Mouse (Mus musculus) MEL (cell line): Measurements from ENCODE around the gene Runx3. TPM values are rescaled to one million over a fixed set of nuclear protein-coding genes. Genes with fewer than 3 reads are reported as not detected.

Source experiments
- DNase-seq: peaks from one replicate; pipeline ENCODE4 v3.0.0; 2011; ENCODE audit warnings: low read depth, low spot score
- H3K27ac ChIP-seq: 2 replicates; pipeline ENCODE4 v1.5.1; 2012; ENCODE audit warnings: low read depth, mild to moderate bottlenecking, control low read depth, low read length, moderate library complexity; ENCODE audit not compliant: control insufficient read depth
- H3K27me3 ChIP-seq, 2 experiments: fragments of 150-350 bp in 1 of 2; sonication (generic) in 1 of 2; 2 replicates each; pipeline ENCODE4 v1.6.1; 2012; ENCODE audit warnings: low read length in 2 of 2, mild to moderate bottlenecking in 2 of 2, improper control_type of control experiment in 1 of 2, moderate library complexity in 1 of 2; ENCODE audit not compliant: insufficient read depth in 2 of 2, control insufficient read depth in 1 of 2
- H3K36me3 ChIP-seq, 2 experiments: 2 replicates each; pipeline ENCODE4 v1.6.1; 2012 to 2014; ENCODE audit warnings: low read length in 2 of 2, improper control_type of control experiment in 1 of 2, inconsistent platforms in 1 of 2, mild to moderate bottlenecking in 1 of 2; ENCODE audit not compliant: insufficient read depth in 2 of 2, control insufficient read depth in 1 of 2
- H3K4me1 ChIP-seq, 2 experiments: fragments of 150-350 bp in 1 of 2; sonication (generic) in 1 of 2; 2 replicates each; pipeline ENCODE4 v1.6.1; 2012; ENCODE audit warnings: low read length in 2 of 2, improper control_type of control experiment in 1 of 2, mild to moderate bottlenecking in 1 of 2; ENCODE audit not compliant: insufficient read depth in 2 of 2, control insufficient read depth in 1 of 2
- H3K4me3 ChIP-seq, 2 experiments: fragments of 150-350 bp in 1 of 2; sonication (generic) in 1 of 2; 2 replicates each; pipeline ENCODE4 v1.5.1; 2012; ENCODE audit warnings: low read depth in 2 of 2, low read length in 2 of 2, mild to moderate bottlenecking in 2 of 2, moderate library complexity in 2 of 2, control low read depth in 1 of 2, improper control_type of control experiment in 1 of 2; ENCODE audit not compliant: control insufficient read depth in 1 of 2, insufficient read depth in 1 of 2
- H3K79me2 ChIP-seq: 2 replicates; pipeline ENCODE4 v1.6.1; 2012; ENCODE audit warnings: mild to moderate bottlenecking, low read length, moderate library complexity; ENCODE audit not compliant: control insufficient read depth, poor library complexity, insufficient read depth
- H3K9ac ChIP-seq: 2 replicates; pipeline ENCODE4 v1.6.1; 2012; ENCODE audit warnings: low read depth, mild to moderate bottlenecking, control low read depth, low read length, moderate library complexity; ENCODE audit not compliant: control insufficient read depth, poor library complexity, severe bottlenecking
- H3K9me3 ChIP-seq: fragments of 150-350 bp; sonication (generic); replicated peaks from 2 replicates; pipeline ENCODE4 v1.6.1; 2012; ENCODE audit warnings: mild to moderate bottlenecking, low read length, improper control_type of control experiment, moderate library complexity; ENCODE audit not compliant: insufficient read depth
- CHD1 ChIP-seq: IDR thresholded peaks from 2 replicates; pipeline ENCODE4 v1.6.1; 2012; ENCODE audit warnings: low read depth, mild to moderate bottlenecking, inconsistent platforms, low read length, improper control_type of control experiment
- CTCF ChIP-seq, 3 experiments: IDR thresholded peaks in 2 of 3; conservative IDR thresholded peaks in 1 of 3; 2 replicates each; pipeline ENCODE4 v1.5.1; 2011 to 2012; ENCODE audit warnings: low read length in 3 of 3, low read depth in 2 of 3, mild to moderate bottlenecking in 2 of 3, improper control_type of control experiment in 1 of 3, inconsistent platforms in 1 of 3, mixed read lengths in 1 of 3, moderate library complexity in 1 of 3; ENCODE audit not compliant: control insufficient read depth in 1 of 3, insufficient read depth in 1 of 3, poor library complexity in 1 of 3, severe bottlenecking in 1 of 3
- EP300 ChIP-seq, 2 experiments: IDR thresholded peaks; 2 replicates each; pipeline ENCODE4 v1.6.1; 2011; ENCODE audit warnings: improper control_type of control experiment in 2 of 2, low read length in 2 of 2, low read depth in 1 of 2, mild to moderate bottlenecking in 1 of 2
- ETS1 ChIP-seq: IDR thresholded peaks from 2 replicates; pipeline ENCODE4 v1.6.1; 2012; ENCODE audit warnings: low read depth, mild to moderate bottlenecking, inconsistent platforms, low read length, improper control_type of control experiment, moderate library complexity
- GABPA ChIP-seq: IDR thresholded peaks from 2 replicates; pipeline ENCODE4 v1.6.1; 2012; ENCODE audit warnings: low read depth, mild to moderate bottlenecking, inconsistent platforms, low read length, improper control_type of control experiment, moderate library complexity
- GATA1 ChIP-seq: IDR thresholded peaks from 2 replicates; pipeline ENCODE4 v1.6.1; 2011; ENCODE audit warnings: low read depth, low read length, improper control_type of control experiment
- HCFC1 ChIP-seq: IDR thresholded peaks from 2 replicates; pipeline ENCODE4 v1.6.1; 2012; ENCODE audit warnings: low read depth, mild to moderate bottlenecking, inconsistent platforms, low read length, improper control_type of control experiment, moderate library complexity
- JUND ChIP-seq: IDR thresholded peaks from 2 replicates; pipeline ENCODE4 v1.6.1; 2011; ENCODE audit warnings: low read depth, mild to moderate bottlenecking, improper control_type of control experiment, low read length
- KAT2A ChIP-seq: conservative IDR thresholded peaks from 2 replicates; pipeline ENCODE4 v1.6.1; 2012; ENCODE audit warnings: low read depth, low read length, improper control_type of control experiment, inconsistent platforms
- MAZ ChIP-seq: IDR thresholded peaks from 2 replicates; pipeline ENCODE4 v1.6.1; 2012; ENCODE audit warnings: low read depth, mild to moderate bottlenecking, inconsistent platforms, low read length, improper control_type of control experiment
- MEF2A ChIP-seq: IDR thresholded peaks from 2 replicates; pipeline ENCODE4 v1.6.1; 2014; ENCODE audit warnings: low read depth, mild to moderate bottlenecking, inconsistent platforms, low read length, improper control_type of control experiment; ENCODE audit not compliant: poor library complexity, insufficient replicate concordance, severe bottlenecking; ENCODE audit errors: extremely low read depth
- MXI1 ChIP-seq: IDR thresholded peaks from 2 replicates; pipeline ENCODE4 v1.6.1; 2011; ENCODE audit warnings: mild to moderate bottlenecking, low read depth, low read length, improper control_type of control experiment
- MYB ChIP-seq: IDR thresholded peaks from 2 replicates; pipeline ENCODE4 v1.6.1; 2011; ENCODE audit warnings: mild to moderate bottlenecking, low read depth, low read length, improper control_type of control experiment
- NELFE ChIP-seq: IDR thresholded peaks from 2 replicates; pipeline ENCODE4 v1.6.1; 2011; ENCODE audit warnings: low read depth, low read length, improper control_type of control experiment
- POLR2A ChIP-seq, 2 experiments: IDR thresholded peaks; 2 replicates each; pipeline ENCODE4 v1.6.1; 2011 to 2012; ENCODE audit warnings: low read length in 2 of 2, mild to moderate bottlenecking in 2 of 2, control low read depth in 1 of 2, improper control_type of control experiment in 1 of 2, low read depth in 1 of 2, moderate library complexity in 1 of 2; ENCODE audit not compliant: control insufficient read depth in 1 of 2, insufficient read depth in 1 of 2, poor library complexity in 1 of 2
- SIN3A ChIP-seq: IDR thresholded peaks from 2 replicates; pipeline ENCODE4 v1.6.1; 2012; ENCODE audit warnings: low read length, improper control_type of control experiment, inconsistent platforms
- SMC3 ChIP-seq: IDR thresholded peaks from 2 replicates; pipeline ENCODE4 v1.6.1; 2011; ENCODE audit warnings: low read depth, low read length, improper control_type of control experiment
- TAL1 ChIP-seq: IDR thresholded peaks from 2 replicates; pipeline ENCODE4 v1.6.1; 2012; ENCODE audit warnings: mild to moderate bottlenecking, inconsistent platforms, low read length, moderate library complexity, mixed read lengths
- UBTF ChIP-seq: IDR thresholded peaks from 2 replicates; pipeline ENCODE4 v1.6.1; 2012; ENCODE audit warnings: low read depth, mild to moderate bottlenecking, inconsistent platforms, low read length, improper control_type of control experiment, moderate library complexity, borderline replicate concordance; ENCODE audit not compliant: insufficient read depth
- USF1 ChIP-seq: IDR thresholded peaks from 2 replicates; pipeline ENCODE4 v1.6.1; 2014; ENCODE audit warnings: low read depth, mild to moderate bottlenecking, inconsistent platforms, low read length, improper control_type of control experiment, moderate library complexity
- USF2 ChIP-seq, 2 experiments: IDR thresholded peaks; 2 replicates each; pipeline ENCODE4 v1.6.1; 2011 to 2012; ENCODE audit warnings: improper control_type of control experiment in 2 of 2, low read length in 2 of 2, borderline replicate concordance in 1 of 2, inconsistent platforms in 1 of 2, low read depth in 1 of 2, mild to moderate bottlenecking in 1 of 2; ENCODE audit not compliant: insufficient read depth in 1 of 2
- ZKSCAN1 ChIP-seq: IDR thresholded peaks from 2 replicates; pipeline ENCODE4 v1.6.1; 2012; ENCODE audit warnings: low read depth, mild to moderate bottlenecking, inconsistent platforms, low read length, improper control_type of control experiment, moderate library complexity
- polyA plus RNA-seq, 2 experiments: library from polyadenylated mRNA; stranded (reverse) in 1 of 2; unstranded in 1 of 2; fragments of >175 nt in 1 of 2; fragments of >200 nt in 1 of 2; gene quantifications; 2 replicates each; pipeline versions ENCODE4 v1.2.1 to v1.2.4; 2012; ENCODE audit warnings: low replicate concordance in 2 of 2, low read depth in 1 of 2; ENCODE audit not compliant: insufficient read length in 2 of 2, insufficient read depth in 1 of 2, missing spikeins in 1 of 2
- total RNA-seq: library from RNA; depleted of rRNA; stranded (reverse); fragments of 300-350 nt; gene quantifications from 2 replicates; pipeline ENCODE4 v1.2.3, GENCODE M21; 2012

Gene Runx3
- total and polyA plus RNA-seq, 3 experiments: 4.3 to 29.2 TPM; not detected in 1

DNA sequence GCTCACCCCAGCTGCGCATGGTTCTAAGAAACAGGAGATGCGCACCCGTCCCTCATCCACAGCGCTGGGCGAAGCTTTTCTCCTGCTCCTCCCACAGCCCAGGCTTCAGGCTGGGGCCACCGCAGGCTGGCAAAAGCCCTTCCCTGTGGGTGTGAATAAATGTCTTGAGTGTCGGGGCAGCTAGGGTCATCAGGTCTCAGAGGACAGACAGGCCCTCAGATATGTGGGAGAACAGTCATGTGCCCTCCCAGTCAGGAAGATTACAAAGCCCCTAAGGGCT, 39.9 kb upstream of the Runx3 start:
- H3K36me3 ChIP-seq: peaks cover 0 to 7% of the 10 kb centered on the region in 2 experiments; a peak in 2 of 4 replicates
- H3K79me2 ChIP-seq: no peaks in the 10 kb centered on the region
- H3K27ac ChIP-seq: no peak overlapping the region
- H3K9ac ChIP-seq: no peak overlapping the region
- H3K27me3 ChIP-seq: no peaks in the 10 kb centered on the region
- H3K9me3 ChIP-seq: no peaks in the 10 kb centered on the region
- DNase-seq: no peak
- peaks cover 3 to 9% of the 10 kb centered on the region in 2 experiments; a peak in 3 of 4 replicates for H3K4me1 ChIP-seq
- no peak for TF ChIP-seq SIN3A
- no peak for TF ChIP-seq USF2 (IDR thresholded peaks at IDR 0.05; ENCODE audit: borderline replicate concordance in 1 of 2, insufficient read depth in 1 of 2, low read depth in 1 of 2, low read length in 2 of 2)
- TF ChIP-seq TAL1: no peak
- no peak for TF ChIP-seq GATA1
- no peak for TF ChIP-seq CHD1
- TF ChIP-seq CTCF (IDR thresholded peaks at IDR 0.05 in 2 of 3, conservative IDR thresholded peaks at IDR 0.05 in 1 of 3; ENCODE audit: control insufficient read depth in 1 of 3, insufficient read depth in 1 of 3, low read depth in 2 of 3, low read length in 3 of 3, poor library complexity in 1 of 3, severe bottlenecking in 1 of 3): no peak
- TF ChIP-seq MYB: no peak
- no peak for TF ChIP-seq POLR2A (IDR thresholded peaks at IDR 0.05; ENCODE audit: control insufficient read depth in 1 of 2, insufficient read depth in 1 of 2, low read depth in 1 of 2, low read length in 2 of 2, poor library complexity in 1 of 2)
- TF ChIP-seq SMC3: no peak
- TF ChIP-seq MEF2A: no peak
- TF ChIP-seq NELFE: no peak
- no peak for TF ChIP-seq JUND
- no peak for TF ChIP-seq KAT2A
- H3K4me3 ChIP-seq: no peak overlapping the region

DNA sequence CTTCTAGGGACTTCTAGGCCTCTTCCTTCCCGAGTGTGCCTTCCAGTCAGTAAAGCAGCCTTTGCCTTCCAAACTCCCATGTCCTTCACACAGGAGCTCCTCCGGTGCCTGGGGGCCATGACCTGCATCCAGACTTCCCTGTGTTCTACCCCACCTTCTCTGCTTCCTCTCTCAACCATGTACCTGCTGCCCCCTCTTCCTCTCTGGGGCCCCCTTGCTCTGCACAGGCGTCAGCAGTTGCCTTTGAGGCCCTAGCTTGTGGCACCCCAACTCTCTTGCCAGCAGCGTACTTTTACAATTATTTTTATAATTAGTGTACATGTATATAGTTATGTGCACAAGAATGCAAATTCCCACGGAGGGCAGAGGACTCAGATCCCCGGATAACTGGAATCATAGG, 37.4 kb upstream of the Runx3 start:
- no peak for DNase-seq
- H3K4me3 ChIP-seq: no peak overlapping the region
- no peak overlapping the region for H3K9ac ChIP-seq
- H3K36me3 ChIP-seq: no peaks in the 10 kb centered on the region
- H3K79me2 ChIP-seq: no peaks in the 10 kb centered on the region
- no peaks in the 10 kb centered on the region; a peak in 2 of 4 replicates for H3K27me3 ChIP-seq
- TF ChIP-seq GABPA: no peak
- TF ChIP-seq MYB: no peak
- no peak for TF ChIP-seq UBTF
- TF ChIP-seq GATA1: no peak
- no peak for TF ChIP-seq MXI1
- TF ChIP-seq USF1: no peak
- no peak for TF ChIP-seq ETS1
- no peak for TF ChIP-seq MAZ
- no peak for TF ChIP-seq NELFE
- no peak for TF ChIP-seq HCFC1
- no peak for TF ChIP-seq EP300 (IDR thresholded peaks at IDR 0.05; ENCODE audit: low read depth in 1 of 2, low read length in 2 of 2)
- TF ChIP-seq SMC3: no peak
- TF ChIP-seq ZKSCAN1: no peak
- no peaks in the 10 kb centered on the region for H3K9me3 ChIP-seq
- no peak overlapping the region for H3K27ac ChIP-seq
- H3K4me1 ChIP-seq: no peaks in the 10 kb centered on the region
